Mouse (Mus musculus): ENCODE data around the gene Cd244a. TPM values are rescaled to one million over a fixed set of nuclear protein-coding genes. Genes with fewer than 3 reads are reported as not detected.
A peak's percentile ranks its signal among the peaks of the same experiment; 100 is the strongest.

The Cd244a gene
- polyA plus RNA-seq (2012; ENCODE audit: insufficient read depth, low replicate concordance), result not detected in 2 replicates

GRCm38 (mm10) chr1:171558898-171559297 is at the start of gene Cd244a:
Gene Cd244a (plus strand): TSS chr1:171559193.
- Histone ChIP-seq H3K36me3 (replicated peaks; ENCODE audit: low read length) (peaks cover 5% of the 10 kb centered on the region), H3K4me3 (replicated peaks) (peak within 1 kb of the TSS; percentile 73), H3K9me3 (no peaks in the 10 kb centered on the region), H3K4me1 (peaks cover 77% of the 10 kb centered on the region), H3K27me3 (replicated peaks) (no peaks in the 10 kb centered on the region)
- TF ChIP-seq GATA1 (IDR thresholded peaks at IDR 0.05; ENCODE audit: borderline replicate concordance, low read length) (peak; percentile 77; the same call in 2 of the 3 replicates), FLI1 (IDR thresholded peaks at IDR 0.05; ENCODE audit: low read length) (0 out of 2 replicates have a peak, but pooled peaks have one; percentile 46)

- peaks cover 8% of the 10 kb centered on the region; the same call in 1 of the 2 replicates for H3K4me1 ChIP-seq
- H3K4me3 ChIP-seq (replicated peaks), result no peak overlapping the region
- H3K27me3 ChIP-seq (replicated peaks), result peaks cover 13% of the 10 kb centered on the region
- H3K9me3 ChIP-seq, result peaks cover 6% of the 10 kb centered on the region; the same call in 1 of the 2 replicates
- no peaks in the 10 kb centered on the region for H3K36me3 ChIP-seq (replicated peaks; ENCODE audit: low read length)
- TF ChIP-seq FLI1 (IDR thresholded peaks at IDR 0.05; ENCODE audit: low read length) (no peak), GATA1 (IDR thresholded peaks at IDR 0.05; ENCODE audit: borderline replicate concordance, low read length) (no peak)
These were observed 45.8 kb upstream of the Cd244a start for GRCm38 (mm10) chr1:171513234-171513633.

GRCm38 (mm10) chr1:171513760-171514159 is 45.2 kb upstream of the Cd244a start:
- peaks cover 8% of the 10 kb centered on the region; the same call in 1 of the 2 replicates for H3K4me1 ChIP-seq
- peaks cover 8% of the 10 kb centered on the region; the same call in 1 of the 2 replicates for H3K9me3 ChIP-seq
- peak overlapping the region; percentile 23 for H3K4me3 ChIP-seq (replicated peaks)
- H3K36me3 ChIP-seq (replicated peaks; ENCODE audit: low read length), result no peaks in the 10 kb centered on the region
- TF ChIP-seq FLI1 (IDR thresholded peaks at IDR 0.05; ENCODE audit: low read length), result no peak
- no peak for TF ChIP-seq GATA1 (IDR thresholded peaks at IDR 0.05; ENCODE audit: borderline replicate concordance, low read length)
- H3K27me3 ChIP-seq (replicated peaks), result peaks cover 15% of the 10 kb centered on the region

- H3K4me1 ChIP-seq, result peaks cover 8% of the 10 kb centered on the region; the same call in 1 of the 2 replicates
- peaks cover 4% of the 10 kb centered on the region; the same call in 1 of the 2 replicates for H3K9me3 ChIP-seq
- H3K27me3 ChIP-seq (replicated peaks), result peaks cover 15% of the 10 kb centered on the region
- no peak for TF ChIP-seq GATA1 (IDR thresholded peaks at IDR 0.05; ENCODE audit: borderline replicate concordance, low read length)
- no peak for TF ChIP-seq FLI1 (IDR thresholded peaks at IDR 0.05; ENCODE audit: low read length)
- H3K4me3 ChIP-seq (replicated peaks), result peak overlapping the region; percentile 1
- H3K36me3 ChIP-seq (replicated peaks; ENCODE audit: low read length), result no peaks in the 10 kb centered on the region
These were observed 44.0 kb upstream of the Cd244a start for GRCm38 (mm10) chr1:171515039-171515438.

GRCm38 (mm10) chr1:171515557-171515956 is 43.4 kb upstream of the Cd244a start:
- H3K4me3 ChIP-seq (replicated peaks), result no peak overlapping the region
- peaks cover 15% of the 10 kb centered on the region for H3K27me3 ChIP-seq (replicated peaks)
- H3K4me1 ChIP-seq, result peaks cover 8% of the 10 kb centered on the region; the same call in 1 of the 2 replicates
- peaks cover 4% of the 10 kb centered on the region; the same call in 1 of the 2 replicates for H3K9me3 ChIP-seq
- TF ChIP-seq GATA1 (IDR thresholded peaks at IDR 0.05; ENCODE audit: borderline replicate concordance, low read length) (no peak), FLI1 (IDR thresholded peaks at IDR 0.05; ENCODE audit: low read length) (no peak)
- no peaks in the 10 kb centered on the region for H3K36me3 ChIP-seq (replicated peaks; ENCODE audit: low read length)

GRCm38 (mm10) chr1:171531367-171531766 is 27.6 kb upstream of the Cd244a start:
- TF ChIP-seq GATA1 (IDR thresholded peaks at IDR 0.05; ENCODE audit: borderline replicate concordance, low read length) (no peak), FLI1 (IDR thresholded peaks at IDR 0.05; ENCODE audit: low read length) (no peak)
- peak overlapping the region; percentile 11 for H3K4me3 ChIP-seq (replicated peaks)
- H3K36me3 ChIP-seq (replicated peaks; ENCODE audit: low read length), result no peaks in the 10 kb centered on the region
- H3K9me3 ChIP-seq, result no peaks in the 10 kb centered on the region
- peaks cover 14% of the 10 kb centered on the region for H3K27me3 ChIP-seq (replicated peaks)
- H3K4me1 ChIP-seq, result peaks cover 31% of the 10 kb centered on the region

GRCm38 (mm10) chr1:171532830-171533229 is 26.2 kb upstream of the Cd244a start:
- TF ChIP-seq FLI1 (IDR thresholded peaks at IDR 0.05; ENCODE audit: low read length), result no peak
- TF ChIP-seq GATA1 (IDR thresholded peaks at IDR 0.05; ENCODE audit: borderline replicate concordance, low read length), result no peak
- Histone ChIP-seq H3K27me3 (replicated peaks) (peaks cover 14% of the 10 kb centered on the region), H3K4me1 (peaks cover 25% of the 10 kb centered on the region), H3K36me3 (replicated peaks; ENCODE audit: low read length) (no peaks in the 10 kb centered on the region), H3K9me3 (no peaks in the 10 kb centered on the region), H3K4me3 (replicated peaks) (no peak overlapping the region)

GRCm38 (mm10) chr1:171534557-171534956 is 24.4 kb upstream of the Cd244a start:
- Histone ChIP-seq H3K4me1 (peaks cover 21% of the 10 kb centered on the region), H3K27me3 (replicated peaks) (peaks cover 14% of the 10 kb centered on the region)
- TF ChIP-seq FLI1 (IDR thresholded peaks at IDR 0.05; ENCODE audit: low read length) (no peak), GATA1 (IDR thresholded peaks at IDR 0.05; ENCODE audit: borderline replicate concordance, low read length) (no peak)

GRCm38 (mm10) chr1:171535194-171535593 is 23.8 kb upstream of the Cd244a start, which contains the start of gene Itln1:
Gene Itln1 (minus strand): TSS chr1:171535294.
- TF ChIP-seq GATA1 (IDR thresholded peaks at IDR 0.05; ENCODE audit: borderline replicate concordance, low read length) (no peak), FLI1 (IDR thresholded peaks at IDR 0.05; ENCODE audit: low read length) (no peak)
- peaks cover 21% of the 10 kb centered on the region for H3K4me1 ChIP-seq

More at GRCm38 (mm10) chr1:171534557-171534956, 24.4 kb upstream of the Cd244a start:
- H3K36me3 ChIP-seq (replicated peaks; ENCODE audit: low read length), result no peaks in the 10 kb centered on the region
- no peak overlapping the region for H3K4me3 ChIP-seq (replicated peaks)
- peaks cover 5% of the 10 kb centered on the region; the same call in 1 of the 2 replicates for H3K9me3 ChIP-seq

GRCm38 (mm10) chr1:171540694-171541093 is 18.3 kb upstream of the Cd244a start:
- TF ChIP-seq GATA1 (IDR thresholded peaks at IDR 0.05; ENCODE audit: borderline replicate concordance, low read length) (no peak), FLI1 (IDR thresholded peaks at IDR 0.05; ENCODE audit: low read length) (no peak)
- Histone ChIP-seq H3K27me3 (replicated peaks) (no peaks in the 10 kb centered on the region), H3K4me1 (peaks cover 8% of the 10 kb centered on the region; the same call in 1 of the 2 replicates), H3K4me3 (replicated peaks) (no peak overlapping the region), H3K9me3 (peaks cover 13% of the 10 kb centered on the region), H3K36me3 (replicated peaks; ENCODE audit: low read length) (no peaks in the 10 kb centered on the region)

More at GRCm38 (mm10) chr1:171535194-171535593, 23.8 kb upstream of the Cd244a start, which contains the start of gene Itln1:
- Histone ChIP-seq H3K4me3 (replicated peaks) (no peak within 1 kb of the TSS), H3K27me3 (replicated peaks) (peaks cover 14% of the 10 kb centered on the region), H3K36me3 (replicated peaks; ENCODE audit: low read length) (no peaks in the 10 kb centered on the region), H3K9me3 (peaks cover 9% of the 10 kb centered on the region)

Data from megakaryocyte, embryonic 14.5 days (primary cell).